Mouse (Mus musculus): Measurements from ENCODE around the gene Cxcr5.

Gene Cxcr5

DNA sequence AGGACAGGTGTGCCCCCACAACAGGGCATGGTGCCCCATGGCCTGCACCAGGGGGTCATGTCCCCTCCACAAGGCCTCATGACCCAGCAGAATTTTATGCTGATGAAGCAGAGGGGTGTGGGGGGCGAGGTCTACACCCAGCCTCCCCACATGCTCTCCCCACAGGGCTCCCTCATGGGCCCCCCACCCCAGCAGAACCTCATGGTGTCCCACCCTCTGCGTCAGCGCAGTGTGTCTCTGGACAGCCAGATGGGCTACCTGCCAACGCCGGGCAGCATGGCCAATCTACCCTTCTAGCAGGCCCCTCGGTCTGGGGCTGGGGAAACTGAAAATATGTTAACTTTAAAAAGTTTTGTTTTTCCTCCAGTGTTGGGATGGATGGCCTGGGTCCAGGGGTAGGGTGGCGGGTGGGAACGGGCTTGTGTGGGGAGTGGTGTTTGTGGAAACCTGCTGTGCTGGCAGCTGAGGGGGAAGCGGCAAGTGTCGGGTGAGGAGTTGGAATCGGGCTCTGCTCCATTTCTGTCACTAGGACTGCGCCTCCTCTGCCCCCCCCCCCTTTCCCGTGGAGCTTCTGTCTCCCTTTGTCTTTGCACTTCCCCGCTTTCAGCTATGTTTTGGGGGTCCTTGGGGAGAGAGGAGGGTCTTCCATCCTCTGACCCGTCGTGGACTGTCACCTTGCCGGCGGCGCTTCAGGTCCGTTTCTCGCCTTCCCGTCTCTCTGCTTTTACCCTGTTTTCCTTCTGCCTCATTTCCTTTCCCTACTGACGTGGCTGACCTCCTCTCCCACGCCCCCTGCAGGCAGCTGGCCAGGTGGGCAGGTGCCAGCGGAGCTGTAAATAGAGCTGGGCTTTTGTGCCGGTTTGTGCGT lies 52.0 kb downstream of the Cxcr5 start:
- peak; percentile 51; the same call in 1 of the 2 replicates for ATAC-seq (ENCODE audit: low TSS enrichment)

GRCm38 (mm10) chr9:44508721-44509486 lies 52.8 kb downstream of the Cxcr5 start:
- no peak for ATAC-seq (ENCODE audit: low TSS enrichment)

DNA sequence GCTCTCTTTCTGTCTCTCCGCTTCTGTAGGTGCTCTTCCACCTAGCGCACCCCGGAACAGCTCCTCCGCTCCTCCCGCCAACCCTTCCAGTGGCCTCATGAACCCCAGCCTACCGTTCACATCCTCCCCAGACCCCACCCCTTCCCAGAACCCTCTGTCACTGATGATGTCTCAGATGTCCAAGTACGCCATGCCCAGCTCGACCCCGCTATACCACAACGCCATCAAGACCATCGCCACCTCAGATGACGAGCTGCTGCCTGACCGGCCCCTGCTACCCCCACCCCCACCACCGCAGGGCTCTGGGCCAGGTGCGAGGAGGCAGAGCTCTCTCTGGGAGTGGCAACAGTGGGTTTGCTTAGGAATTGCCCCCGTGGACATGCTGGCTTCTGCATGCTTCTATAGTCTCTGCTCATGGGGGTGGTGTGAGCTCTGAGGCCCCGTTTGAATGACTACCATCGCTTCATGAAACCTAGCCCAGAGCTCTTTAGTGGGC lies 53.5 kb downstream of the Cxcr5 start:
- no peak for ATAC-seq (ENCODE audit: low TSS enrichment)

- no peak for ATAC-seq (ENCODE audit: low TSS enrichment)
Measured at GRCm38 (mm10) chr9:44507345-44507744, 54.3 kb downstream of the Cxcr5 start.

- no peak for ATAC-seq (ENCODE audit: low TSS enrichment)
Measured at GRCm38 (mm10) chr9:44506566-44506965, 55.1 kb downstream of the Cxcr5 start.

GRCm38 (mm10) chr9:44505824-44506467 lies 55.7 kb downstream of the Cxcr5 start:
- ATAC-seq (ENCODE audit: low TSS enrichment) = no peak

- no peak for ATAC-seq (ENCODE audit: low TSS enrichment)
Measured at GRCm38 (mm10) chr9:44504893-44505823, 56.5 kb downstream of the Cxcr5 start.

GRCm38 (mm10) chr9:44502006-44502405 lies 59.7 kb downstream of the Cxcr5 start:
- 0 out of 2 replicates have a peak, but pooled peaks have one; percentile 33 for ATAC-seq (ENCODE audit: low TSS enrichment)

- ATAC-seq (ENCODE audit: low TSS enrichment) = no peak
Measured at GRCm38 (mm10) chr9:44501206-44501879, 60.3 kb downstream of the Cxcr5 start.

GRCm38 (mm10) chr9:44500638-44501175 lies 61.0 kb downstream of the Cxcr5 start:
- no peak for ATAC-seq (ENCODE audit: low TSS enrichment)

- no peak for ATAC-seq (ENCODE audit: low TSS enrichment)
Measured at GRCm38 (mm10) chr9:44500163-44500533, 61.5 kb downstream of the Cxcr5 start.

DNA sequence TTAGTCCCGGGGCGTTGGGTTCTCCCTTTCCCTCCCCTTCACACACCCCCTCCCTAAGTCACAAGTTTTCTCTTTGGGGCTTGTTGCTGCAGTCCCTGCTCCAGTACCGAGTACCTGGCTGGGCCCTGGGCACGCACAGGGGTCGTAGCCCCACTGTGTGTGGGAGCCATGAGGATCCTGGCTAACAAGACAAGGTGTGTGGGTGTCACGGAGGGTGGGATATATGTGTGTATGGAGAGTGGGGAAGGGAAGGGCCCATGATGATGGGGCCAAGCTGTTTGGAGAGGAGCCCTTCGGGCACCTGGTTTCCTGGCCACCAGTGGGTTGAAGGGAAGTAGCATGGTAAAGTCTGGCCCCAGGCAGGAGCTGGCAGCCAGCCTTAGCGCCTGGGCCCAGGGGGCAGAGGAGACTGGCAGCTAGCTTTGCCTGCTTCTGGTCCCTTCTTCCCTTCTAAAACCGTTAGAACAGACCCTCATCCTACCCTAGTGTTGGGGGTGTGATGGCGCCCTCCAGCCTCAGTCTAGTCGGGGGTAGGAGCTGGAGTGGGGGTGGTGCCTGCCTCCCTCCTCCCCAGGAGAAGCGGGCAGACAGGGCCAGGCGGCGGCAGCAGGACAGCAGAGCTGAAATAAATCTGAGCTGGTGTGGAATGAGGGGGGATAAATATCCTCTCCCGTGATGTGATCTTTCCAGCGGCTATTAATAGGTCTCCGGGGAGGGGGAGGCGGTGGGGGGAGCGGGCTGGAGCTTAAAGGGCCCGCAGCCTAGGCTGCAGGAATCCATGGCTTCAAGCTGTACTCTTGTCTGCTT lies 62.1 kb downstream of the Cxcr5 start:
- 0 out of 2 replicates have a peak, but pooled peaks have one; percentile 11 for ATAC-seq (ENCODE audit: low TSS enrichment)

DNA sequence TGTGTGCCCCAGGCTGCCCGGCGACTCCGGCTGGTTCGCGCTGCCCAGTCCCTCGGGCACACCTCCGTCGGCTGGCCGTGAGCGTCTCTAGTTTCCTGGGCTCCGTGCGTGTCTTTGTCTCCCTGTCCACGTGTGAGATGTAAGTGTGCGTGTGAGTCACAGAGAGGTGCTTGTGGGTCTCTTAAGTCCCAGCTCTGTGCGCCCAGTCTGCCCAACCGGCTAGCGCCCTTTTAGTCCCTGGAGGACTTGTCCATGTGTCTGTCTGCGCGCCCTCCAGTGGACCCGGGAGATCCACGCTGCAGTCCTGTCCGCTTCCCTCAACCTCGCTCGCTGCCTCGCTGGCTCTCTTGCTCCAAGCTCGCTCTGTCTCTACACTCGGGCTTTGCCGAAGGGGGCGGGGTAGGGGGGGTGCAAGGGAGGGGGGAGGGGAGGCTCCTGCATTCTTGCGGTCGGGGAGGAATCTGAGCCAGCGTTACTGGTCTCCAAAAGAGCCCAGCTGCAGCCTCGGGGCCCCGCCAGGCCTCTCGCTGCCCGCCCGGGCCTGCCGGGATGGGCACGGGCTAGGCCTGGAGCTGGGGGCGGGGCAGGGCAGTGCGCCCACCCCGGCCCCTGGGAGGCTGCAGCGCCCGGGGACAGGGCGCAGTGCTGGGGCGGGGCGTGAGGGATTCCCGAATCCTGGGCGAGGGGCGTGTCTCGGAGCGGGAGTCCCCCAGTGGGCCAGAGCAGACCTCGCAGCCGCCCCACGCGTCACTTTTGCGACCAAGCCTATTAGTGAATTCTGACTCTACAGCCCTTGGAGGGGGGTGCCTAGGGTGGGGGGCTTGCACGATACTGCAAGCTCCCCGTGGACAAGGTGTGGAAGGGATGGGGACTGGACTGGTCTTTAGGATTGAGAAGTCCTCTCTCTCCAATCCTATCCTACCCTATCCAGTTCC lies 63.0 kb downstream of the Cxcr5 start:
- ATAC-seq (ENCODE audit: low TSS enrichment) = peak; percentile 16; the same call in 1 of the 2 replicates

DNA sequence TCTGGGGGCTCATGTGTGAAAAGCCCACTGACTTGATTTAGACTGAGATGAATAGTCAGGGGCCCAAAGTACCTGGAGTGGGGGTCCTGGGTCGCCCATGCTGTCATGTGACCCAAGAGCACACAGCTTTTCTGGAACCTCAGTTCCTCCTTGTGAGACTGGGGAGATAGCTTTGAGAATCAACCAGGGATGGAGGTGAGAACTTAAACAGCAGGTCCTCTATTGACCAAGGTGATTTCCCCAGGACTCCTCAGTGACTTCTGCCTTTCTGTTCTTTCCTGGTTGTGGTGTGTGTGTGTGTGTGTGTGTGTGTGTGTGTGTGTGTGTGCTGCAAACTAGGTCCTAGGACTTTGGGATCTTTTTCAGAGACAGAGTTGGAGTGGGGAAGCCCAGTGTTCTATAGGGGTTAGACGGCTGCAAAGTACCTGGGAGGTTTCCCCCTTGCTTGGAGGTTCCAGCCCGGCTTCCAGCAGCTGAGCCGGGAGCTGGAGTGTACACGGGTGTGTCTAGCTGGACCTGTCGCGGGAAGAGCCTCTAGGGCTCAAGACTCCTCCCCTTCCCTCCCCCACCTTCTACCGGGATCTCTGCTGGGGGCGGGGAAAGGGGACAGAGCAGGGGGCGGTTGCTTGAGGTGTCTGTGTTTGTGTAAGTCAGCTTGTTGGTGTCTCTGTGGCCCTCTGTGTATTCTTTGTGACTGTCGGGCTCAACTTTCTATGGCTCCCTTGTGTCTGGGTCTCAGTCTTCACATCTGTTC lies 63.9 kb downstream of the Cxcr5 start:
- ATAC-seq (ENCODE audit: low TSS enrichment) = no peak

GRCm38 (mm10) chr9:44496803-44497461 lies 64.7 kb downstream of the Cxcr5 start:
- ATAC-seq (ENCODE audit: low TSS enrichment) = no peak

DNA sequence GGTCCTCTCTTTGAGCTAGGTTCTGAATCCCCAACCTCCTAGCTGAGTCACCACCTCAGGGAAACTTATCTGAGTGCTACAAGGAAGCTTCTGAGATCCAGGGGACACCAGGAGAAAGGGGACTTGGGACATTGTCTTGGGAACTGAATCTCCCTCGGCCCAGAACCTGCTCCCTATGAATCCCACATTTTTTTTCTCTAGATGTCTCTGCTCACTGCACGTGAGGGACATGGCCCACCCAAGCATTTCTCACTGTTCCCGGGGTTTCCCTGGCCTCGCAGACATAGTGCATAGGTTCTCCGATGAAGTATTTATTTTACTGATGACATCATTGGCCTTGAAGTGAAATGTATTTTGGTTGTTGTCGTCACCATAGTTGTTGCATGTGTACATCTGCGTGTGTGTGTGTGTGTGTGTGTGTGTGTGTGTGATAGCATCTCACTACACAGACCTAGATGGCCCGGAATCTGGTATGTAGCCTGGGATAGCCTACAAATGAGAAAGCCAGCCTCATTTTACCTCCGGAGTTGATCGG lies 65.8 kb downstream of the Cxcr5 start:
- no peak for ATAC-seq (ENCODE audit: low TSS enrichment)

Measured in frontal cortex, adult (tissue).